Mouse (Mus musculus) forebrain, embryonic 16.5 days (tissue): ENCODE measurements around the gene 4931423N10Rik. TPM values are rescaled to one million over a fixed set of nuclear protein-coding genes. Genes with fewer than 3 reads are reported as not detected.
"Not testable (repeated sequence)": the region's sequence is repeated elsewhere in the genome, so short reads cannot be mapped to it uniquely, and the experiment has no call there.

Source experiments
- ATAC-seq: fragments of 200-750 bp; cut with Nextera tagmentation; 2 replicates; pipeline ENCODE4 v1.8.0; 2017; ENCODE audit warnings: mild to moderate bottlenecking, moderate library complexity
- H3K27ac ChIP-seq: fragments of 300-500 bp; sonication (generic); 2 replicates; pipeline ENCODE4 v1.5.1; 2014; ENCODE audit warnings: low read length, control low read depth
- H3K27me3 ChIP-seq: fragments of 300-500 bp; sonication (generic); replicated peaks from 2 replicates; pipeline ENCODE4 v1.6.1; 2014; ENCODE audit warnings: low read length; ENCODE audit not compliant: control insufficient read depth, insufficient read depth
- H3K36me3 ChIP-seq: fragments of 300-500 bp; sonication (generic); 2 replicates; pipeline ENCODE4 v1.6.1; 2014; ENCODE audit not compliant: control insufficient read depth, insufficient read depth
- H3K4me1 ChIP-seq: fragments of 300-500 bp; sonication (generic); replicated peaks from 2 replicates; pipeline ENCODE4 v1.6.1; 2014; ENCODE audit warnings: low read length; ENCODE audit not compliant: control insufficient read depth, insufficient read depth
- H3K4me2 ChIP-seq: fragments of 300-500 bp; sonication (generic); 2 replicates; pipeline ENCODE4 v1.6.1; 2014; ENCODE audit warnings: mild to moderate bottlenecking, low read length, control low read depth
- H3K4me3 ChIP-seq: fragments of 300-500 bp; sonication (generic); replicated peaks from 2 replicates; pipeline ENCODE4 v1.5.1; 2014; ENCODE audit warnings: mild to moderate bottlenecking, low read length, control low read depth
- H3K9ac ChIP-seq: fragments of 300-500 bp; sonication (generic); replicated peaks from 2 replicates; pipeline ENCODE4 v1.6.1; 2014; ENCODE audit warnings: low read depth, low read length, control low read depth
- H3K9me3 ChIP-seq: fragments of 300-500 bp; sonication (generic); 2 replicates; pipeline ENCODE4 v1.6.1; 2016; ENCODE audit warnings: low read length; ENCODE audit not compliant: control insufficient read depth
- WGBS: fragments of 180-500 bp; shearing (Covaris S2); extraction: QIAGEN DNeasy Blood & Tissue Kit; methylation state at CpG from one replicate; pipeline ENCODE4 v1.1.7; 2014; 5-methylcytosine and 5-hydroxymethylcytosine counted together
- polyA plus RNA-seq: library from polyadenylated mRNA; unstranded; fragments of >200 nt; fragmentation: Nextera tagmentation; extraction: Ambion mirVana; gene quantifications from 2 replicates; pipeline ENCODE4 v1.2.1, GENCODE M21; 2015

Gene 4931423N10Rik
- polyA plus RNA-seq, 1 experiment from 2014 or later: 0.15 TPM

GRCm38 (mm10) chr2:23290991-23291390 is 83.7 kb downstream of the 4931423N10Rik start:
- not testable (repeated sequence) for H3K27ac ChIP-seq, H3K4me3 ChIP-seq, H3K9me3 ChIP-seq, H3K27me3 ChIP-seq, H3K9ac ChIP-seq, H3K36me3 ChIP-seq, ATAC-seq, H3K4me1 ChIP-seq, H3K4me2 ChIP-seq
- WGBS: 58% methylated on average over 19 of the region's 19 CpGs

- no peaks in the 10 kb centered on the region for H3K9me3 ChIP-seq
- H3K27ac ChIP-seq: no peak overlapping the region
- 0% methylated on average over 1 of the region's 1 CpGs for WGBS
- H3K4me1 ChIP-seq: no peaks in the 10 kb centered on the region
- H3K36me3 ChIP-seq: no peaks in the 10 kb centered on the region
- H3K27me3 ChIP-seq: no peaks in the 10 kb centered on the region
- no peak overlapping the region for H3K9ac ChIP-seq
- H3K4me2 ChIP-seq: no peak overlapping the region
- peak; percentile 75 for ATAC-seq
- H3K4me3 ChIP-seq: no peak overlapping the region
Measured at GRCm38 (mm10) chr2:23314869-23315268, 107.6 kb downstream of the 4931423N10Rik start.

Other genes with a start within 250 kb of the 4931423N10Rik start
- 65.3 and 66.9 TPM in 2 replicates for gene Abi1, start 167.2 kb upstream of the 4931423N10Rik start, polyA plus RNA-seq
- gene Acbd5, start 139.3 kb upstream of the 4931423N10Rik start, polyA plus RNA-seq: 81.7 and 83.2 TPM in 2 replicates
- 4.2 and 4.7 TPM in 2 replicates for gene Mastl, start 51.5 kb upstream of the 4931423N10Rik start, polyA plus RNA-seq
- 74.7 and 76.0 TPM in 2 replicates for gene Yme1l1, start 51.1 kb upstream of the 4931423N10Rik start, polyA plus RNA-seq
- gene Nxph2, start 113.8 kb downstream of the 4931423N10Rik start, polyA plus RNA-seq: 8.2 and 9.6 TPM in 2 replicates